Mouse (Mus musculus) ovary, adult 10 weeks (tissue): ENCODE results near the gene Wdr63. TPM values are rescaled to one million over a fixed set of nuclear protein-coding genes. Genes with fewer than 3 reads are reported as not detected.

Experiments
- polyA plus RNA-seq: library from polyadenylated mRNA; stranded (reverse); fragments of 350-450 nt; fragmentation: Illumina TruSeq; extraction: RNeasy Lipid Tissue Mini Kit (QIAGEN cat#74804); gene quantifications from one replicate; pipeline ENCODE4 v1.2.3, GENCODE M21; 2014

Wdr63 gene
- polyA plus RNA-seq: 4.1 TPM

DNA sequence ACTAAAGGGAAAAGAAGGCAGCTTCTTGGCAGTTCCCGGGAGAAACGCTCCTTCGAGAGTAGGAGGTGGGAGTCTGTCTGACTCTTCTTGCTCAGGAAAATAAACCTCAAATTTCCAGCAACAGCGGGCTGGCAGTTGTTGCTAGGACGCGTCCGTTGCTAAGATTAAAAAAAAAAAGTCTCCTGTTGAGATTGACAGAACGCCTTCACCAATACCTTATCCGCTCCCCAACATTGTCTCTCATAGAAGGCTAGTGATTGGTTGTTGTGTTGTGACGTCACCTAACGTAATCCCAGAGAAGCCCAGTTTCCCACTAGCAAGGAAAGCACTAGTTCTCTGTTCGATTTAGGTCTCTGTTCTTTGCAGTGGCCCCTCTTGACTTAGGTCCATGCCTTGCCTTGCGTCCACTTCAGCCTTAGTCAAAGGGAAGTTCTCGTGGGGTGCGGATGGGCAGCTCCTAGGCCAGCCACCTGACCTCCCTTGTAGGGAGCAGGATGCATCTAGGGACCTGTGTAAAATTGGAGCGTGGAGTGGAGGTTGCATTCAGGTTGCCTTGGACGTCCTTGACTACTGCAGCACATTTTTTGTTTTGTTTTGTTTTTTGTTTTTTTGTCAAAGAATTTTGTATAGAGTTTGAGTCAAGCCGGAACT, at the start of gene Wdr63:
Wdr63 (minus strand) TSS at position 210 of the 651 bp plus-strand sequence.

DNA sequence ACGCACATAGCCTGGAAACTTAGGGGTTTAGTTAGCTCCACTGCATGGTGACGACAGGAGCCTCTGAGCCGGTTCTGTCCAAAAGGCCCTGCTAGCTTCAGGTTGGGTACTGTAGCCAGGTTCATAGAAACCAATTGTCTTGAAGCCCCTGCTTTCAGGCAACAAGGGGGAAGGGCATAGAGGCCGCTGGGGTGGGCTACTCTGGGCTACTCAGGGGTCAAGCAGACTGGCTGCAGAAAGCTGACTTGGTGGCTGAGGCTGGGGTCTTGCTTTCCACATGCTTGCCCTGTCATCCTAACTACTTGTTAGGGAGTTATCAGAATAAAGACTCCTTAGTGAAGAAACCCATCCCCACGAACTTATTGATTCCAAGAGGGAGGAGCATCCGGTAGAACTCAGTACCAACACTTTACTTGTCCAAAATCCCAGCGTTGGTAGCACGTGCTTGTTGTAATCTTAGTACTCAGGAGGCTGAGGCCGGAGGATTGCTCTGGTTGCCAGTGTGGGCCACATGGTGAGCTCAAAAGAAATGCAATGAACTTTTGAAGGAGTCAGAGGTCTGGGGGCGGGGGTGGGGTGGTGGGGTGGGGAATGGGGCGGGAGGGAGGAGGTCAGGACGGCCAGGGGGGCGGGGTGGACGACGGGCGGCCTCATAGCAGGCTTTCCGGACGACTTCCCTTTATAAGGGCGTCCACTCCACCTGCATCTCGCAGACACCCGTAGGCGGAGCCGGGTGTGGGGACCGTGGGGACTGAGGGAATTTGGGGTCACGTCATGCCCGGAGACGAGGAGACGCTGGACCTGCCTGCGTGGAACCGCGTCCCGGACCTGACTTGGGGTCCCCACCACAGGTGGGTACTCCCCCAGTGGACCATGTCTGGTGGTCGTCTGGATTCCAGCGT, 41.5 kb upstream of the Wdr63 start, which contains the start of gene Mcoln2:
Mcoln2 (plus strand) TSS at position 678 of the 902 bp plus-strand sequence.

DNA sequence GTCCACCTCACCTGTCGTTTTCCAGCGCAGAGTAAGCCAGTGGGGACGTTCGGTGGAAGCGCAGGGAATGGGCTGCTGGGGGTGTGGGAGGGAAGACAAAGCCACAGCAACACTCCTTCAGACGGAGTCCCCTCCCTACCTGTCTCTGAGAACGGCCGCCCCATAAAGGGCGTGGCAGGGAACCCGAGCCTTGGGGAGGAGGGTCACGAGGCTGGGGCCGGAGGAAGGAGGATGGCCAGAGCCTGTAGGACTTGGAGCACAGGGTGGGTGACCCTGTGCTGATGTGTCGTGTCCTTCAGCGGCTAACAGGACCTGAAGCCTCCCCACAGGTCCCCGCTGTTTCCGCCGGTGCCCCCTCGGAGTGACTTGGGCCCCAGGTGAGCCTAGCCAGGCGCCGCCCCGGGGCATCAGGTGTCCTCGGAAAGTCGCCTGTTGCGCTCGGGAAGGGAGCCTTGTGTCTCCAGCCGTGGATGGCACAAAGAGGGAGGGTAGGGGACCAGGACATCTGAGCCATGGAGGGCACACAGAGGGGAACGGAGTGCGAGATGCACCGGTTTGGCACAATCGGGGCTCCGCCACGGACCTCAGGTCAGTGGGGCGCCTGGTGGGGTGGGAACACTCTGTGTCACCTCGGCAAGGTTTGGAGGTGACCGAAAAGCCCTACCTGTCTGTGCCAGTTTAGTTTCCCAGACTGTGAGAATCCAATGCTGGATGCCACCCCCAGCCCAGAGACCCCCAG, 9.5 kb upstream of the Wdr63 start, which contains the start of gene Mcoln3:
Mcoln3 (plus strand) TSS at position 193 of the 739 bp plus-strand sequence.

Other genes starting within 250 kb of the Wdr63 start
- 27.3 TPM for gene Bcl10, start 185.3 kb downstream of the Wdr63 start, polyA plus RNA-seq
- 56.9 TPM for gene 2410004B18Rik, start 170.1 kb downstream of the Wdr63 start, polyA plus RNA-seq
- 9.1 TPM for gene Syde2, start 120.3 kb downstream of the Wdr63 start, polyA plus RNA-seq
- 0.48 TPM for gene Mcoln3, start 9.3 kb upstream of the Wdr63 start, polyA plus RNA-seq
- 2.1 TPM for gene Mcoln2, start 41.7 kb upstream of the Wdr63 start, polyA plus RNA-seq
- gene Lpar3, start 112.8 kb upstream of the Wdr63 start, polyA plus RNA-seq: 4.3 TPM